Mouse (Mus musculus): ENCODE data around the gene Sh3d21. TPM values are rescaled to one million over a fixed set of nuclear protein-coding genes. Genes with fewer than 3 reads are reported as not detected.
A peak's percentile ranks its signal among the peaks of the same experiment; 100 is the strongest.

Gene Sh3d21
- total RNA-seq, 2 experiments from 2014 or later = 0.97 to 1.2 TPM

GRCm38 (mm10) chr4:126110374-126111152 is 52.7 kb downstream of the Sh3d21 start:
- Histone ChIP-seq H3K4me3 (peak overlapping the region; percentile 65), H3K27ac (peak overlapping the region; percentile 97)
- DNase-seq = peak; percentile 89
- intact Hi-C loops (cut with DNase I) = no loop called here
- TF ChIP-seq CTCF (IDR thresholded peaks at IDR 0.05) = peak; percentile 43

- no peak for TF ChIP-seq CTCF (IDR thresholded peaks at IDR 0.05)
- H3K4me3 ChIP-seq = peak overlapping the region; percentile 65
These were observed 53.5 kb downstream of the Sh3d21 start for GRCm38 (mm10) chr4:126109613-126110373.

GRCm38 (mm10) chr4:126108061-126108740 is 55.1 kb downstream of the Sh3d21 start:
- peak; percentile 49 for DNase-seq
- Histone ChIP-seq H3K27ac (peak overlapping the region; percentile 97), H3K4me3 (peak overlapping the region; percentile 35)
- intact Hi-C loops (cut with DNase I) = no loop called here
- no peak for TF ChIP-seq CTCF (IDR thresholded peaks at IDR 0.05)

More at GRCm38 (mm10) chr4:126109613-126110373, 53.5 kb downstream of the Sh3d21 start:
- intact Hi-C loops (cut with DNase I) = no loop called here
- DNase-seq = peak; percentile 48
- peak overlapping the region; percentile 97 for H3K27ac ChIP-seq

GRCm38 (mm10) chr4:126105131-126105783 is 58.0 kb downstream of the Sh3d21 start:
- Histone ChIP-seq H3K4me3 (peak overlapping the region; percentile 86), H3K27ac (peak overlapping the region; percentile 97)
- DNase-seq = no peak
- no peak for TF ChIP-seq CTCF (IDR thresholded peaks at IDR 0.05)
- intact Hi-C loops (cut with DNase I) = no loop called here

GRCm38 (mm10) chr4:126104261-126105075 is 58.8 kb downstream of the Sh3d21 start:
- DNase-seq = peak; percentile 55
- Histone ChIP-seq H3K4me3 (peak overlapping the region; percentile 86), H3K27ac (peak overlapping the region; percentile 97)
- TF ChIP-seq CTCF (IDR thresholded peaks at IDR 0.05) = no peak
- intact Hi-C loops (cut with DNase I) = no loop called here

GRCm38 (mm10) chr4:126103590-126104068 is 59.7 kb downstream of the Sh3d21 start, which contains the start of gene Stk40:
TSS of gene Stk40 (plus strand) at chr4:126103957.
- peak; percentile 68 for TF ChIP-seq CTCF (IDR thresholded peaks at IDR 0.05)
- H3K4me3 ChIP-seq = peak within 1 kb of the TSS; percentile 86
- intact Hi-C loops (cut with DNase I) = no loop called here
- peak; percentile 97 for DNase-seq
- peak within 1 kb of the TSS; percentile 97 for H3K27ac ChIP-seq

- intact Hi-C loops (cut with DNase I) = no loop called here
- TF ChIP-seq CTCF (IDR thresholded peaks at IDR 0.05) = no peak
These were observed 60.2 kb downstream of the Sh3d21 start for GRCm38 (mm10) chr4:126103057-126103581.

GRCm38 (mm10) chr4:126102061-126102841 is 61.0 kb downstream of the Sh3d21 start:
- no peak for TF ChIP-seq CTCF (IDR thresholded peaks at IDR 0.05)
- intact Hi-C loops (cut with DNase I) = no loop called here
- H3K4me3 ChIP-seq = peak overlapping the region; percentile 86

More at GRCm38 (mm10) chr4:126103057-126103581, 60.2 kb downstream of the Sh3d21 start:
- Histone ChIP-seq H3K27ac (peak overlapping the region; percentile 97), H3K4me3 (peak overlapping the region; percentile 86)
- peak; percentile 95 for DNase-seq

GRCm38 (mm10) chr4:126100764-126101163 is 62.5 kb downstream of the Sh3d21 start:
- intact Hi-C loops (cut with DNase I) = no loop called here
- H3K27ac ChIP-seq = peak overlapping the region; percentile 38; the same call in 1 of the 2 replicates
- no peak for TF ChIP-seq CTCF (IDR thresholded peaks at IDR 0.05)
- no peak for DNase-seq
- no peak overlapping the region for H3K4me3 ChIP-seq

More at GRCm38 (mm10) chr4:126102061-126102841, 61.0 kb downstream of the Sh3d21 start:
- peak; percentile 56 for DNase-seq
- peak overlapping the region; percentile 97 for H3K27ac ChIP-seq

Other genes with a start within 250 kb of the Sh3d21 start
- gene Csf3r, start 138.9 kb downstream of the Sh3d21 start, total RNA-seq (2021) = under 1 TPM; 0.17 to 0.26 TPM
- gene Mrps15, start 116.6 kb downstream of the Sh3d21 start, total RNA-seq (2021) = 10 to 100 TPM; 72.3 to 86.8 TPM
- 1 to 10 TPM; 2.3 to 3.7 TPM for gene Oscp1, start 104.9 kb downstream of the Sh3d21 start, total RNA-seq (2021)
- 1 to 10 TPM; 7.3 to 7.4 TPM for gene Lsm10, start 66.9 kb downstream of the Sh3d21 start, total RNA-seq (2021)
- 100 to 1,000 TPM; 102 to 108 TPM for gene Stk40, start 59.5 kb downstream of the Sh3d21 start, total RNA-seq (2021)
- 1 to 10 TPM; 2.9 to 4.4 TPM for gene Eva1b, start 15.7 kb downstream of the Sh3d21 start, total RNA-seq (2021)
- gene Thrap3, start 39.3 kb upstream of the Sh3d21 start, total RNA-seq (2021) = 100 to 1,000 TPM; 102 to 108 TPM
- gene Map7d1, start 92.9 kb upstream of the Sh3d21 start, total RNA-seq (2021) = 100 to 1,000 TPM; 177 to 199 TPM
- 10 to 100 TPM; 18.6 to 24.3 TPM for gene Trappc3, start 98.8 kb upstream of the Sh3d21 start, total RNA-seq (2021)
- gene Col8a2, start 123.3 kb upstream of the Sh3d21 start, total RNA-seq (2021) = 1 to 10 TPM in 1 of 2 experiments, under 1 TPM in 1; 0.74 to 6.0 TPM
- 1 to 10 TPM; 9.3 to 9.5 TPM for gene Adprhl2, start 158.2 kb upstream of the Sh3d21 start, total RNA-seq (2021)
- gene Tekt2, start 162.2 kb upstream of the Sh3d21 start, total RNA-seq (2021) = under 1 TPM in 1 of 2 experiments, not detected in 1; 0.64 TPM

Measured in gastrocnemius, adult 2 months (tissue).